ENCODE assay signal across 9 mouse cellular contexts in the genomic region with DNA sequence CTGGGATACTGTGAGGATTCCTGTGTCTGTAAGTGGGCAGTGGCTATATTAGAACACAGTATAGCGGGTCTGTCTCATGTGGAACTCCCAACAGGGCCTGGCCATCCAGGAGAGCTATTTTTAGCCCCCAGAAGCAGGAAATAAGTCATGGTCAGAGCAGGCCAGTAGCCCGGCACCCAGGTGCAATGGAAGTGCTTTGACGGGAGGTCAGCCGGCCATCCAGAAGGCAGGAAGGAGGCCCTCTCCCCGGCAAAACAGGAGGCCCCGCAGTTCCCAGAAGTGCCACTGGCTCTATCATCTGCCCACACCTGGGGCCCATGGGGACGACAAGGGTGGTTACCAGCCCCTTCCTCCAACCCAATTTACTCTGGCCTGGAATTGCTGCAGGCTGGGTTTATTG. TPM values are rescaled to one million over a fixed set of nuclear protein-coding genes. Genes with fewer than 3 reads are reported as not detected.
A peak's percentile ranks its signal among the peaks of the same experiment; 100 is the strongest.
DNase-seq lines count a peak whose midpoint lies in the region; ATAC-seq and TF ChIP-seq lines count a peak whose summit lies in the region.
"Had no signal": no experiment of that assay in that cellular context is flagged by ENCODE, and none has a peak within 500 bp of the region (broad histone marks: within the 10 kb centered on the region; RNA-seq: fewer than 3 reads in every experiment).

No protein-coding gene starts in this region.

- H3K9ac ChIP-seq in midbrain, postnatal 0 days (replicated peaks; ENCODE audit: low read length, poor library complexity, severe bottlenecking): no peak overlapping the region
- no peak overlapping the region for H3K9ac ChIP-seq in embryonic facial prominence, embryonic 15.5 days
- no peak overlapping the region for H3K9ac ChIP-seq in stomach, embryonic 14.5 days (replicated peaks; ENCODE audit: low read depth, low read length)

- H3K4me2 ChIP-seq in midbrain, postnatal 0 days (ENCODE audit: low read depth, low read length, poor library complexity, severe bottlenecking): no peak overlapping the region
- H3K4me2 ChIP-seq in embryonic facial prominence, embryonic 15.5 days (replicated peaks): no peak overlapping the region
- no peak overlapping the region for H3K4me2 ChIP-seq in stomach, embryonic 14.5 days (replicated peaks; ENCODE audit: low read depth, low read length)

- H3K27ac ChIP-seq in midbrain, embryonic 10.5 days (replicated peaks): peak overlapping the region; percentile 65
- no peak overlapping the region for H3K27ac ChIP-seq in midbrain, postnatal 0 days (ENCODE audit: low read depth, low read length)
- H3K27ac ChIP-seq in embryonic facial prominence, embryonic 15.5 days (replicated peaks): peak overlapping the region; percentile 19; the same call in 1 of the 2 replicates
- H3K27ac ChIP-seq in stomach, embryonic 14.5 days (ENCODE audit: low read length): peak overlapping the region; percentile 61

- H3K4me3 ChIP-seq in midbrain, embryonic 10.5 days: no peak overlapping the region
- H3K4me3 ChIP-seq in midbrain, postnatal 0 days (ENCODE audit: low read depth, low read length): no peak overlapping the region
- H3K4me3 ChIP-seq in embryonic facial prominence, embryonic 15.5 days (replicated peaks): no peak overlapping the region
- H3K4me3 ChIP-seq in stomach, embryonic 14.5 days (ENCODE audit: low read depth, low read length): no peak overlapping the region
- H3K4me3 ChIP-seq: erythroblast, embryonic 14.5 days had no signal

- H3K9me3 ChIP-seq in midbrain, embryonic 10.5 days (replicated peaks): no peaks in the 10 kb centered on the region
- H3K9me3 ChIP-seq in midbrain, postnatal 0 days (ENCODE audit: low read length): no peaks in the 10 kb centered on the region
- H3K9me3 ChIP-seq in embryonic facial prominence, embryonic 15.5 days (replicated peaks): no peaks in the 10 kb centered on the region
- no peaks in the 10 kb centered on the region for H3K9me3 ChIP-seq in stomach, embryonic 14.5 days (ENCODE audit: control insufficient read depth, low read depth, low read length)

- ATAC-seq in midbrain, postnatal 0 days (ENCODE audit: low FRiP score): no peak
- no peak for ATAC-seq in embryonic facial prominence, embryonic 15.5 days (ENCODE audit: insufficient number of reproducible peaks, low FRiP score, low TSS enrichment, low read depth)
- ATAC-seq in stomach, embryonic 14.5 days (ENCODE audit: insufficient number of reproducible peaks, insufficient read depth, low FRiP score, low read depth): no peak

- TF ChIP-seq CTCF in midbrain, postnatal 0 days (IDR thresholded peaks at IDR 0.05): no peak

- peaks cover 49% of the 10 kb centered on the region for H3K4me1 ChIP-seq in midbrain, embryonic 10.5 days
- no peaks in the 10 kb centered on the region for H3K4me1 ChIP-seq in midbrain, postnatal 0 days (ENCODE audit: insufficient read depth, low read length)
- peaks cover 21% of the 10 kb centered on the region; the same call in 1 of the 2 replicates for H3K4me1 ChIP-seq in embryonic facial prominence, embryonic 15.5 days
- 0 out of 2 replicates have a peak, but pooled peaks cover 8% of the 10 kb centered on the region for H3K4me1 ChIP-seq in stomach, embryonic 14.5 days (ENCODE audit: control insufficient read depth, insufficient read depth, low read length)

- no peaks in the 10 kb centered on the region for H3K36me3 ChIP-seq in midbrain, embryonic 10.5 days
- no peaks in the 10 kb centered on the region for H3K36me3 ChIP-seq in midbrain, postnatal 0 days (ENCODE audit: insufficient read depth, low read length)
- H3K36me3 ChIP-seq in embryonic facial prominence, embryonic 15.5 days: no peaks in the 10 kb centered on the region
- H3K36me3 ChIP-seq in stomach, embryonic 14.5 days (ENCODE audit: control insufficient read depth, insufficient read depth, low read length): no peaks in the 10 kb centered on the region

- 69% methylated on average over 7 of the region's 7 CpGs for WGBS in midbrain, embryonic 10.5 days
- 62% methylated on average over 7 of the region's 7 CpGs for WGBS in midbrain, postnatal 0 days
- 46% methylated on average over 7 of the region's 7 CpGs for WGBS in embryonic facial prominence, embryonic 15.5 days
- WGBS in stomach, embryonic 14.5 days: 43% methylated on average over 7 of the region's 7 CpGs

- peak; percentile 13 for DNase-seq in midbrain, embryonic 10.5 days (ENCODE audit: low spot score)
- no peak for DNase-seq in midbrain, postnatal 0 days (ENCODE audit: low spot score)
- peak; percentile 67 for DNase-seq in kidney, postnatal 10 days
- no peak for DNase-seq in left cerebral cortex, adult 8-10 months (ENCODE audit: low spot score in 2 of 2)
- DNase-seq in embryo, embryonic 11 days: no peak

- H3K27me3 ChIP-seq in midbrain, embryonic 10.5 days (ENCODE audit: low read depth, poor library complexity, severe bottlenecking): peaks cover 20% of the 10 kb centered on the region; the same call in 1 of the 2 replicates
- no peaks in the 10 kb centered on the region for H3K27me3 ChIP-seq in midbrain, postnatal 0 days (ENCODE audit: insufficient read depth, low read length)
- no peaks in the 10 kb centered on the region for H3K27me3 ChIP-seq in embryonic facial prominence, embryonic 15.5 days
- H3K27me3 ChIP-seq in stomach, embryonic 14.5 days (ENCODE audit: control insufficient read depth, insufficient read depth, low read length): no peaks in the 10 kb centered on the region

RNA-seq across cellular contexts. Expression of a gene that starts 9.3 kb away (rescaled TPM):
- 18.1 and 18.9 TPM in 2 replicates for polyA plus RNA-seq in midbrain, embryonic 10.5 days (2016; fragmentation: Nextera tagmentation; extraction: Ambion mirVana)
- 14.9 and 17.3 TPM in 2 replicates for total RNA-seq in midbrain, postnatal 0 days (2014; rRNA removed)
- polyA plus RNA-seq in midbrain, postnatal 0 days (2015; fragmentation: Nextera tagmentation; extraction: Ambion mirVana): 2.8 and 4.4 TPM in 2 replicates
- polyA plus RNA-seq in embryonic facial prominence, embryonic 15.5 days (2015; fragmentation: Nextera tagmentation; extraction: Ambion mirVana): 29.4 and 33.5 TPM in 2 replicates
- polyA plus RNA-seq in stomach, embryonic 14.5 days (2014; fragmentation: Nextera tagmentation; extraction: Ambion mirVana): 43.1 and 44.5 TPM in 2 replicates
- 100 to 1,000 TPM in 1 of 4 experiments, 10 to 100 TPM in 3; 91.7 to 106 (median 98.0) TPM for total RNA-seq in left cerebral cortex, adult 8-10 months (2022)

RNA-seq across cellular contexts. Expression of a gene that starts 59.3 kb away (rescaled TPM):
- not detected in 2 replicates for polyA plus RNA-seq in midbrain, embryonic 10.5 days (2016; fragmentation: Nextera tagmentation; extraction: Ambion mirVana)
- not detected in 2 replicates for total RNA-seq in midbrain, postnatal 0 days (2014; rRNA removed)
- not detected in 2 replicates for polyA plus RNA-seq in midbrain, postnatal 0 days (2015; fragmentation: Nextera tagmentation; extraction: Ambion mirVana)
- polyA plus RNA-seq in embryonic facial prominence, embryonic 15.5 days (2015; fragmentation: Nextera tagmentation; extraction: Ambion mirVana): not detected in 2 replicates
- not detected in 2 replicates for polyA plus RNA-seq in stomach, embryonic 14.5 days (2014; fragmentation: Nextera tagmentation; extraction: Ambion mirVana)
- not detected for total RNA-seq in left cerebral cortex, adult 8-10 months (2022)
- polyA plus RNA-seq: erythroblast, embryonic 14.5 days; limb, embryonic 11.5 days had no signal

Comparison
In these comparisons a context has a peak if more than half of its experiments do, and no peak if none do; other contexts are left out.
1. DNase-seq: peak in midbrain, embryonic 10.5 days (single experiment) and kidney, postnatal 10 days (single experiment); none in midbrain, postnatal 0 days (single experiment), left cerebral cortex, adult 8-10 months (0 of 2) and embryo, embryonic 11 days (single experiment).